In the genomic region with DNA sequence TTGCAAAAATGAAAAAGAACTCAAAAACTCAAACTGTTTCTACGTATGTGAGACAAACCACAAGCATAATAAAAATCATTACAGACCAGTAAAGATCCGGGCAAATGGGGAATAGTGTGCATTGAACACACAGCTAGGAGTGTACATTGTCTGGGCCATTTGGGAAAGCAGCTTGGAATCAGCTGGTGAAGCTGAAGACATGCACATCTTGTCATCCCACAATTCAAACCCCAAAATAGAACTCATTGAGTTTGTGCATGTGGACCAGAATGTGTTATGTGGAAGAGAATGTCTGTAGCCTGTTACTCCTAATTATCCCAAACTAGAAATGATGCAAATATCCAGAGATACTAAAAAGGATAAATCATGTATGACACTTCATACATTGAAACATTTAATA, we compare ENCODE assay signal across 16 mouse cellular contexts. TPM values are rescaled to one million over a fixed set of nuclear protein-coding genes. Genes with fewer than 3 reads are reported as not detected.
"Had no signal": no experiment of that assay in that cellular context is flagged by ENCODE, and none has a peak within 500 bp of the region (broad histone marks: within the 10 kb centered on the region; RNA-seq: fewer than 3 reads in every experiment).

No protein-coding gene starts in this region.

- H3K36me3 ChIP-seq: intestine, embryonic 15.5 days; limb, embryonic 12.5 days; liver, embryonic 13.5 days; lung, embryonic 15.5 days; midbrain, embryonic 12.5 days had no signal

- ATAC-seq: intestine, embryonic 15.5 days; liver, postnatal 0 days had no signal

- H3K27me3 ChIP-seq: intestine, embryonic 15.5 days; limb, embryonic 12.5 days; liver, embryonic 13.5 days; lung, embryonic 15.5 days; midbrain, embryonic 12.5 days had no signal

- H3K4me1 ChIP-seq: intestine, embryonic 15.5 days; limb, embryonic 12.5 days; liver, embryonic 13.5 days; lung, embryonic 15.5 days; midbrain, embryonic 12.5 days had no signal

- H3K27ac ChIP-seq: intestine, embryonic 15.5 days; kidney, postnatal 0 days; limb, embryonic 12.5 days; liver, embryonic 13.5 days; lung, embryonic 15.5 days; macrophage; midbrain, embryonic 12.5 days had no signal

- H3K4me3 ChIP-seq: intestine, embryonic 15.5 days; limb, embryonic 12.5 days; liver, embryonic 13.5 days; lung, embryonic 15.5 days; midbrain, embryonic 12.5 days had no signal

- DNase-seq: kidney, adult 18-20 months; kidney, postnatal 36 days; liver; liver, embryonic 13.5 days; liver, postnatal 0 days; lung, postnatal 14 days; right cerebral cortex, postnatal 25 days; thymus, postnatal 36 days had no signal

RNA-seq across cellular contexts. Expression of gene Npy1r, which starts 25.8 kb away (rescaled TPM):
- total RNA-seq: megakaryocyte-erythroid progenitor cell, adult 5-6 weeks had no signal
- polyA plus RNA-seq: liver, postnatal 0 days; macrophage had no signal

RNA-seq across cellular contexts. Expression of gene Npy5r, which starts 34.9 kb away (rescaled TPM):
- total RNA-seq: megakaryocyte-erythroid progenitor cell, adult 5-6 weeks had no signal
- polyA plus RNA-seq: intestine, embryonic 15.5 days; kidney, postnatal 0 days; limb, embryonic 12.5 days; liver, embryonic 13.5 days; liver, postnatal 0 days; lung, embryonic 15.5 days; macrophage; testis, adult 2 months had no signal
